Mouse (Mus musculus) spleen, adult 2 months (tissue): ENCODE data around the gene E130114P18Rik. TPM values are rescaled to one million over a fixed set of nuclear protein-coding genes. Genes with fewer than 3 reads are reported as not detected.

Source experiments
- DNase-seq, 2 experiments: peaks; one replicate each; pipeline versions ENCODE4 v3.0.0 to v3.0.0-alpha.2; 2012 to 2021; ENCODE audit warnings: low spot score in 2 of 2, low read depth in 1 of 2
- H3K27ac ChIP-seq: fragments of 200-500 bp; 2 replicates; pipeline ENCODE4 v1.5.1; 2012; ENCODE audit warnings: low read length, inconsistent platforms; ENCODE audit not compliant: insufficient read depth
- H3K27me3 ChIP-seq: fragments of 200-500 bp; 2 replicates; pipeline ENCODE4 v1.6.1; 2012; ENCODE audit warnings: mild to moderate bottlenecking, moderate library complexity, low read length, inconsistent platforms; ENCODE audit not compliant: control insufficient read depth, insufficient read depth
- H3K36me3 ChIP-seq: fragments of 200-500 bp; 2 replicates; pipeline ENCODE4 v1.6.1; 2012; ENCODE audit warnings: mild to moderate bottlenecking, low read length, inconsistent platforms; ENCODE audit not compliant: control insufficient read depth, insufficient read depth
- H3K4me1 ChIP-seq: fragments of 200-500 bp; 2 replicates; pipeline ENCODE4 v1.6.1; 2011; ENCODE audit warnings: inconsistent platforms; ENCODE audit not compliant: control insufficient read depth, insufficient read depth, insufficient read length
- H3K4me3 ChIP-seq: fragments of 200-500 bp; 2 replicates; pipeline ENCODE4 v1.5.1; 2011; ENCODE audit warnings: mild to moderate bottlenecking, inconsistent platforms; ENCODE audit not compliant: insufficient read depth, insufficient read length; ENCODE audit errors: extremely low read depth
- CTCF ChIP-seq: fragments of 200-500 bp; IDR thresholded peaks from 2 replicates; pipeline ENCODE4 v1.5.1; 2011; ENCODE audit warnings: mild to moderate bottlenecking, inconsistent platforms; ENCODE audit not compliant: insufficient read depth, insufficient read length, insufficient replicate concordance; ENCODE audit errors: extremely low read depth
- POLR2A ChIP-seq: fragments of 200-500 bp; IDR thresholded peaks from 2 replicates; pipeline ENCODE4 v1.6.1; 2011; ENCODE audit warnings: low read depth, low read length, inconsistent platforms
- WGBS: fragments of 180-500 bp; shearing (Covaris S2); methylation state at CpG from one replicate; pipeline ENCODE4 v1.1.7; 2018; 5-methylcytosine and 5-hydroxymethylcytosine counted together
- polyA plus RNA-seq: library from polyadenylated mRNA; depleted of rRNA; stranded (reverse); fragments of >200 nt; gene quantifications from 2 replicates; pipeline ENCODE4 v1.2.3, GENCODE M21; 2012

E130114P18Rik gene
- polyA plus RNA-seq, 1 experiment = not detected

DNA sequence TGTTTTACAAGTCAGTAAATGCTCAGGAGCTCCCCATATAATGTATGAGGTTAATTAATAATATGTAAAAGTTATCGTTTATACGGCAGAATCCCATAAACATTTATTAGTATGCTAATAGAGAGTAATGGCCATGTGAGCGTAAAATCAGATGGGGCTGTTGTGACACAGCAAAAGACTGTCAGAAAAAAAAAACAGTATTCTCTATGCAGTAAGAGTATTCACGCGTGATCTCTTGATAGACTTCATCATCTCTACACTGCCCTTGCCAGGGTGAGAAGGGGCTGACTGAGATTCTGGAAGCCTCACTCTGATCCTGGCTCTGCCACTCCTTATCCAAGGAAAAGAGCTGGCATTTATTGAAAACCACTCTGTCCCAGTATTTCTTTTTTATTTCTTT, 91.9 kb downstream of the E130114P18Rik start:
- 98% methylated on average over 5 of the region's 5 CpGs for WGBS
- Histone ChIP-seq H3K36me3 (no peaks in the 10 kb centered on the region), H3K27ac (no peak overlapping the region), H3K4me3 (no peak overlapping the region), H3K27me3 (no peaks in the 10 kb centered on the region), H3K4me1 (no peaks in the 10 kb centered on the region)
- no peak for TF ChIP-seq CTCF
- no peak for DNase-seq

DNA sequence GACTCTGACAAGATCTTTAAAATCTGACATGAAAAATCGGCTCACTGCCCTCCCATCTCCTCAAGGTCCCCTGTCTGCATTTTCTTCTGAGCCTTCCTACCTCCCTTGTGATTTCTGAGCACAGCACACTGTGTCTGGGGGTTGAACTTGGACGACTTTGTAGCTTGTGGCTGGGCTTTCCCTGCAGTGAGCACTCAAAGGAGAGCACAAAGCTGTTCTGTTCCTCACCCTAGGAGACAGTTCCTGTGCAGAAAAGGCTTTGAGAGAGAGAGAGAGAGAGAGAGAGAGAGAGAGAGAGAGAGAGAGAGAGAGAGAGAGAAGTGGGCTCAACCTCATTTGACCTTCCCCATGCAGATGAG, 101.3 kb downstream of the E130114P18Rik start:
- Histone ChIP-seq H3K36me3 (no peaks in the 10 kb centered on the region), H3K4me3 (no peak overlapping the region), H3K27ac (no peak overlapping the region), H3K27me3 (no peaks in the 10 kb centered on the region), H3K4me1 (no peaks in the 10 kb centered on the region)
- 16% methylated on average over 2 of the region's 2 CpGs for WGBS
- DNase-seq = no peak
- TF ChIP-seq POLR2A (no peak), CTCF (no peak)

DNA sequence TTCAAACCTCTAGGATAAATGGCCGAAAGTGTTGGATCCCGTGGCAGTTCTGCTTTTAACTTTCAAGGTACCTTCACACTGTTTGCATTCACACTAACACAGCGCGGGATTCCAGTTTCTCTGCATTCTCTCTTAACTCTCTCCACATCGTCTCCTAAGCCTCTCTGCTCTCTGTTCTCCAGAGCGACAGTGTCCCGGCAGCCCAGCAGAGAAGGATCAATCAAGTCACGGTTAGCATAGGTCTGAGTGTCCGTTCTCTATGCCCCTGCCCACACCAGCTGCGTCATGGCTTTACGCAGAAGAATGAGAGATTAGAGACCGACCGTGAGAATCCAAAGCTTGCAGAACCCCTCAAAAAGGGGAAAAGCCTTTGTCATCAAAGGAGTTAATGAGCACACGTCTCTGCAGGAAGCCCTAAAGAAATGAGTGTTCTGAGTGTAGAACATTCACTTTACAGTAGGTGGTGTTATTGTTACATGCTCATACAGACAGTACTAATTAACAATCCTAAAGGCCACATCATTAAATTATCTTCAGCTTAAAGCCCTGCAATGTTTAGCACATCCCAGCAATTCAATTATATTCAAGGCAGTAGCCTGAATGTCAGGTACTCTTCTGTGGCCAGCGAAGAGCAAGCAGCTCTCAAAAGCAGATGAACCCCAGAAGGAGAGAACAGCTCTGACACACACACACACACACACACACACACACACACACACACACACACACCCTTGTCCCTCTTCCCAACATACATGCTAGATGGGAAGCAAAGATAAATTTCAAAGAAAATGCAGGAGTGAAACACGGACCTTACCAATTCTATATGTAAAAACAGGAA, 101.9 kb downstream of the E130114P18Rik start:
- Histone ChIP-seq H3K27me3 (no peaks in the 10 kb centered on the region), H3K4me3 (no peak overlapping the region), H3K27ac (no peak overlapping the region), H3K4me1 (no peaks in the 10 kb centered on the region), H3K36me3 (no peaks in the 10 kb centered on the region)
- WGBS = 75% methylated on average over 16 of the region's 16 CpGs
- TF ChIP-seq CTCF (no peak), POLR2A (no peak)
- DNase-seq = no peak

DNA sequence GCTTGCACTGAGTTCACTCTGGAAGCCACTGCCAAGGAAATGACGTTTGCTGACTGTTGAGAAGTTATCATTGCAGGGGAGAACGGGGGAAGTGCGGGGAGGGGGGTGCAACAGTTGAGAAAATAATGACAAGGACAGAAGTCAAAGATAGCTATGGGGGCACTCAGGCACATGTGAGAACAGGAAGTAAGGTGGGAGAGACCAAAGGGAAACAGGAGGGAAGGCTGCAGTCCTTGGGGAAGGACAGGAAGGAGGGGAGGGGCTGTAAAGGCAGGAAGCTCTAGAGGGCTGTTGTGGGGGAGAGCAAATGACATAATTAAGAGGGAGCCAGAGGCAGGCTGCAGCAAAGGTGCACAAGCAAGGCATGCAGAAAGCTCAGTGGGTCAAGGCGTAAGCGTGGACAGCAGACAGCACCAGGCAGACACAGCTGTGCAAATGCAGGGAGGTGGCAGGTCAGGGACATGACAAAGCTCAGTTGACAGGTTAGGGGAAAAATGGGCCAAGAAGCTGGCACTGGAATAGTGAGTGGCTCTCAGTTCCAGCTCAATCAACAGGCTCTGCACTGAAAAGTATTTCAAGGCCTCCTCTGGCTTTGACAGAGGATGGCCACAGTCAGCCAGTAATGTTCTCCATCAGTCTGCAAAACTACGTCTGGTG, 103.9 kb downstream of the E130114P18Rik start:
- Histone ChIP-seq H3K4me3 (no peak overlapping the region), H3K36me3 (no peaks in the 10 kb centered on the region), H3K27ac (no peak overlapping the region), H3K4me1 (no peaks in the 10 kb centered on the region), H3K27me3 (no peaks in the 10 kb centered on the region)
- TF ChIP-seq POLR2A (no peak), CTCF (no peak)
- DNase-seq = no peak
- 41% methylated on average over 6 of the region's 6 CpGs for WGBS

DNA sequence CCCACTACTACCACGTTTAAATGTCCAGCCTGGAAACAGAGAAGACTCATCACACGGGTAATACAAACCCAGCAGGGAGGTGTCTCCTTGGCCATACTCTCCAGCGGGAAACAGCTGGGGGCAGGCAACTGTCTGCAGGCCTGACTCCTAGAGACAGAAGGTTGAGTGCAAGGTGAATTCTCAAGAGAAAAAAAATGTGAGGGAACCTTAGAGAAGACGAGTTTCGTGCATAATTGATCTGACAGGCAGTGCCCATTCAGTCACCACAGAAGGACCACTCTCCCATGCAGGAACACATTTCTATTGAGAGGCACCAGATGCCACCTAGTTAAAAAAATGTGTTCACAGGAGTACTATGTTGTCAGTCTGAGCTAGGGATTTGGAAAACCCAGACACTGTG, 105.4 kb downstream of the E130114P18Rik start:
- no peaks in the 10 kb centered on the region for H3K36me3 ChIP-seq
- no peak overlapping the region for H3K4me3 ChIP-seq
- TF ChIP-seq POLR2A = no peak
- no peak for TF ChIP-seq CTCF
- no peak for DNase-seq
- H3K27me3 ChIP-seq = no peaks in the 10 kb centered on the region
- 72% methylated on average over 5 of the region's 5 CpGs for WGBS
- H3K4me1 ChIP-seq = no peaks in the 10 kb centered on the region
- no peak overlapping the region for H3K27ac ChIP-seq

DNA sequence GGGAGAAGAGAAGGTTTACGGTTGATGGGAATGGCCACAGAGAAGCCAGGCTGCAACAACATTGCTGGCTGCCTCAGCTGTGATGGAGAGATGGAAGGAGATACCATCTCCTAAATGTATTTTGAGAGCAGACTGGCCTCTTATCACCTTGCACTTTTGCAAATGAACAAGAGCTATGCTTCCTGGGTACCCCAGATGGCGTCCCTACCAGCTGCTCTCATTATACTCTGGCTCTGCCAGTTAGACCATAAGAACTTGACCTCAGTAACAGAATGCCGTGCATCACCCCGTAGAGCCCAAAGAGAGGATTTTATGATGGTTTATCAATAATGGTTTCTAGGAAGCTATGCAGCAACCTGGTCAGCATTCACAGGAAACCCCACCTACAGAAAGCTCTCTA, 106.0 kb downstream of the E130114P18Rik start:
- no peak overlapping the region for H3K4me3 ChIP-seq
- no peak for DNase-seq
- TF ChIP-seq CTCF (no peak), POLR2A (no peak)
- no peak overlapping the region for H3K27ac ChIP-seq
- WGBS = 86% methylated on average over 4 of the region's 4 CpGs
- H3K27me3 ChIP-seq = no peaks in the 10 kb centered on the region
- no peaks in the 10 kb centered on the region for H3K36me3 ChIP-seq
- no peaks in the 10 kb centered on the region for H3K4me1 ChIP-seq

DNA sequence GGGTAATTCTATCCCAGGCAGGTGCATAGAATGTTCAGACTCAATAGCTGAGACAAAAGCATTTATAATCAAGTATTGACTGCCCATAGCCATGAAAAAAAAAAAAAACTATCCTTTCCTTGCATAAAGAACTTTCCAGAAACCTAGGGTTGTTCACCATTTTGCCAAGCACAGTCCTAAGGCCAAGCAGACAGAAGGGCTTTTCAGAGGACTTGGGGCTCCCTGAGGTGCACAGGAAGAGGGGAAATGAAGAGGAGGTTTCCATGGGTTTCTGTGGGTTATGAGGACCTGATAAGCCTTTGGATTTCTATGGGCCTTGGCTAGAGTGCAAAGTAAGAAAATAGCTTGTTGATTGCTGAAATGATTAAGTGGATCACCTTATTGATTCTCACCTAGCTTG, 107.5 kb downstream of the E130114P18Rik start:
- no peaks in the 10 kb centered on the region for H3K27me3 ChIP-seq
- TF ChIP-seq POLR2A (no peak), CTCF (no peak)
- no peak for DNase-seq
- no peak overlapping the region for H3K27ac ChIP-seq
- H3K4me3 ChIP-seq = no peak overlapping the region
- no peaks in the 10 kb centered on the region for H3K4me1 ChIP-seq
- H3K36me3 ChIP-seq = no peaks in the 10 kb centered on the region
